Mouse (Mus musculus) intestine, postnatal 0 days (tissue): Measurements from ENCODE around the gene Rfx4. TPM values are rescaled to one million over a fixed set of nuclear protein-coding genes. Genes with fewer than 3 reads are reported as not detected.

Experiments
- ATAC-seq: fragments of 200-750 bp; cut with Nextera tagmentation; 2 replicates; pipeline ENCODE4 v1.8.0; 2017; ENCODE audit warnings: mild to moderate bottlenecking, moderate TSS enrichment, moderate library complexity
- H3K27ac ChIP-seq: fragments of 300-500 bp; sonication (generic); 2 replicates; pipeline ENCODE4 v1.5.1; 2014; ENCODE audit warnings: mild to moderate bottlenecking, low read depth, low read length, moderate library complexity
- H3K27me3 ChIP-seq: fragments of 300-500 bp; sonication (generic); replicated peaks from 2 replicates; pipeline ENCODE4 v1.6.1; 2014; ENCODE audit warnings: low read length, mixed read lengths; ENCODE audit not compliant: control insufficient read depth, insufficient read depth
- H3K36me3 ChIP-seq: fragments of 300-500 bp; sonication (generic); 2 replicates; pipeline ENCODE4 v1.6.1; 2014; ENCODE audit warnings: mild to moderate bottlenecking, moderate library complexity; ENCODE audit not compliant: control insufficient read depth, insufficient read depth
- H3K4me1 ChIP-seq: fragments of 300-500 bp; sonication (generic); replicated peaks from 2 replicates; pipeline ENCODE4 v1.6.1; 2014; ENCODE audit warnings: antibody characterized with exemption, low read length, mixed read lengths; ENCODE audit not compliant: control insufficient read depth, insufficient read depth
- H3K4me2 ChIP-seq: fragments of 300-500 bp; sonication (generic); replicated peaks from 2 replicates; pipeline ENCODE4 v1.6.1; 2014; ENCODE audit warnings: low read depth, mild to moderate bottlenecking, moderate library complexity
- H3K4me3 ChIP-seq: fragments of 300-500 bp; sonication (generic); 2 replicates; pipeline ENCODE4 v1.5.1; 2014; ENCODE audit warnings: low read depth, low read length
- H3K9ac ChIP-seq: fragments of 300-500 bp; sonication (generic); 2 replicates; pipeline ENCODE4 v1.6.1; 2014; ENCODE audit warnings: mild to moderate bottlenecking, low read depth, low read length
- H3K9me3 ChIP-seq: fragments of 300-500 bp; sonication (generic); 2 replicates; pipeline ENCODE4 v1.6.1; 2016; ENCODE audit warnings: mixed run types; ENCODE audit not compliant: control insufficient read depth
- CTCF ChIP-seq: sonication (generic); IDR thresholded peaks from 2 replicates; pipeline ENCODE4 v1.5.1; 2016; ENCODE audit warnings: low read depth, mild to moderate bottlenecking, control low read depth, antibody characterized with exemption, moderate library complexity
- WGBS: fragments of 180-500 bp; shearing (Covaris S2); extraction: QIAGEN DNeasy Blood & Tissue Kit; methylation state at CpG from one replicate; pipeline ENCODE4 v1.1.7; 2014; 5-methylcytosine and 5-hydroxymethylcytosine counted together
- polyA plus RNA-seq: library from polyadenylated mRNA; unstranded; fragments of >200 nt; fragmentation: Nextera tagmentation; extraction: Ambion mirVana; gene quantifications from 2 replicates; pipeline ENCODE4 v1.2.1, GENCODE M21; 2015

Rfx4 gene
- polyA plus RNA-seq, 1 experiment from 2014 or later, result not detected

DNA sequence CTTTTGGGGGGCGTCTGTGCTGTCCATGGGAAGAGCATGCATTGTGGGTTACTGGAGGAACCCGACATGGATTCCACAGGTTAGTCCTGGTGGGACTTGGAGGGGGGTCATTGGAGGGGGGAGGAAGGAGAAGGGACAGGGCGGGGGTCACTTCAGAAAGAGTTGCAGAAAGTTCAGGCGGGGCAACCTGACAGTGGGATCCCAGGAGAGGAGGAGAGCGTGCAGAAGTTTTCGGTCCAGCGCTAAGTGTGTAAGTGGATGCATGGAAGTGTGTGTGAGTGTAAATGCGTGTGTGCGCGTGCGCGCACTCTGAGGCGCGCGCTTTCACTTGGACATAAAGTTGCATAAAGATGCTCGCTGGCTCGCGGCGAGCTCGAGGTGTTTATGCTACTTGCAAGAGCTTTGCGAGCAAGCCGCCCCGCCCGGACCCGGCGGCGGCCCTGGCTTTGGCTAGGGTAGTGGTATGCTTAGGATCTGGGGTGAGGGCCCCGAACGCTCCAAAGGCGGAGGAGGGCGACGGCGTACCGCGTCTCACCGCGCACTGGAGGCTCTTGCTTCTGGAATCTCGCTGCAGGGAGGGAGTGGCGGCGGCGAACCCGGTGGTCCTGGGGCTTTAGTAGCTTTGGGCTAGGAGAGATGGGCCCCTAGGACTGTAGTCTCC, 703 bp downstream of the Rfx4 start:
- no peak for TF ChIP-seq CTCF
- no peak for ATAC-seq
- Histone ChIP-seq H3K9me3 (no peaks in the 10 kb centered on the region), H3K36me3 (no peaks in the 10 kb centered on the region), H3K4me1 (peaks cover 4% of the 10 kb centered on the region; the same call in 1 of the 2 replicates), H3K4me3 (peak overlapping the region; percentile 35), H3K9ac (no peak overlapping the region), H3K4me2 (peak overlapping the region; percentile 59), H3K27ac (no peak overlapping the region), H3K27me3 (peaks cover 91% of the 10 kb centered on the region)
- WGBS, result under 1% methylated on average over 42 of the region's 42 CpGs

DNA sequence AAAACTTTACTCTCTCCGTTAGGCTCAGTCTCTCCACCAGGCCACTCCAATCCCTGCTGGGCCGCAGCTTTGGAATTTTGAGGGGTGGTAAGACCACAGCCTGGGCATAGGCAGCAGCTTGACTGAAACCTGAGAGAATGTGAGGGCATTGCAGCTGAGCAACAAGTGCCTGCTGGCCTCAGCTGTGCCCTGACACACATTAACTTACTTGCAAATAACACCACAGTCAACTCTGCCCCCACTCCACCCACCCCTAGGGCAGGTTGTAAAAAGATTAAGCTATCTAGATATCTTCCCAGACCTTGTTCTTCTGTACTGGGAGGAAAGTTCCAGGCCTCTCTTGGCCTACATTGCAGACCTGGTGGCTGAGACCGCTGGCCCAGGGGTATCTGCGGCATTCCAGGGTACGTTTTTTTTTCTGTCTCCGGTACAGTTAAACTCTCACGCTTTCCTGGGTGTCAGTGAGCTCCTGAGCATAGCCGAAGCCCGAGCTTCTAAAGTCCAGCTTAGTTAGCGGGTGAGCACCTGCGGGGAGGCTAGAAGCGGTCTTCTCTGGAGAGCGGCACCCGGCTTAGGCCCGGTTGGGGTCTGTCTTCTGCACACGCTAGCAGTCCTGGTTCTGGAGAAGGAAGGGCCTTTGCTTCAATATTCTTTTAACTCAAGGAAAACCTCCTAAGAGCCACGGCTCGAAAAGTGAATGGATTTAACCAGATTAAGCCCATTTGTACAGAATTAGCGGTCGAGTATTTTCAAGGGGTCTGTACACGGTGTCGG, 1.8 kb downstream of the Rfx4 start:
- peak overlapping the region; percentile 35; the same call in 1 of the 2 replicates for H3K4me3 ChIP-seq
- ATAC-seq, result peak; percentile 25; the same call in 1 of the 2 replicates
- H3K4me1 ChIP-seq, result peaks cover 4% of the 10 kb centered on the region; the same call in 1 of the 2 replicates
- H3K27ac ChIP-seq, result no peak overlapping the region
- no peaks in the 10 kb centered on the region for H3K36me3 ChIP-seq
- H3K9ac ChIP-seq, result no peak overlapping the region
- H3K9me3 ChIP-seq, result no peaks in the 10 kb centered on the region
- H3K4me2 ChIP-seq, result peak overlapping the region; percentile 59; the same call in 1 of the 2 replicates
- no peak for TF ChIP-seq CTCF
- peaks cover 95% of the 10 kb centered on the region for H3K27me3 ChIP-seq
- WGBS, result 7% methylated on average over 22 of the region's 22 CpGs

DNA sequence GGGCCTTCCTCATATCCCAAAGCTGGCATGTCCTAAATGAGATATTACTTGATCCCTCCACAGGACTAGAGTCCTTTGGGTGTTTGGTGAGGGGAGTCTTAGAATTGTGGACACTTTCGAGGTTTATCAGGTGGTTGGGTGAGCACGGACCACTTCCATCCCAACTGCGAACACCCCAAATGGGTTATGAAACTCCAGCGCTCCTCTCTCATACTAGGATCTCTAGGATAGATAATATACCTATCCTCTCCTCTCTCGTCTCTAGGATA, 2.3 kb downstream of the Rfx4 start:
- no peak for TF ChIP-seq CTCF
- Histone ChIP-seq H3K4me3 (no peak overlapping the region), H3K4me1 (peaks cover 4% of the 10 kb centered on the region; the same call in 1 of the 2 replicates), H3K27ac (no peak overlapping the region), H3K4me2 (no peak overlapping the region), H3K9me3 (no peaks in the 10 kb centered on the region), H3K36me3 (no peaks in the 10 kb centered on the region), H3K27me3 (peaks cover 95% of the 10 kb centered on the region), H3K9ac (no peak overlapping the region)
- no peak for ATAC-seq
- WGBS, result 10% methylated on average over 5 of the region's 5 CpGs

DNA sequence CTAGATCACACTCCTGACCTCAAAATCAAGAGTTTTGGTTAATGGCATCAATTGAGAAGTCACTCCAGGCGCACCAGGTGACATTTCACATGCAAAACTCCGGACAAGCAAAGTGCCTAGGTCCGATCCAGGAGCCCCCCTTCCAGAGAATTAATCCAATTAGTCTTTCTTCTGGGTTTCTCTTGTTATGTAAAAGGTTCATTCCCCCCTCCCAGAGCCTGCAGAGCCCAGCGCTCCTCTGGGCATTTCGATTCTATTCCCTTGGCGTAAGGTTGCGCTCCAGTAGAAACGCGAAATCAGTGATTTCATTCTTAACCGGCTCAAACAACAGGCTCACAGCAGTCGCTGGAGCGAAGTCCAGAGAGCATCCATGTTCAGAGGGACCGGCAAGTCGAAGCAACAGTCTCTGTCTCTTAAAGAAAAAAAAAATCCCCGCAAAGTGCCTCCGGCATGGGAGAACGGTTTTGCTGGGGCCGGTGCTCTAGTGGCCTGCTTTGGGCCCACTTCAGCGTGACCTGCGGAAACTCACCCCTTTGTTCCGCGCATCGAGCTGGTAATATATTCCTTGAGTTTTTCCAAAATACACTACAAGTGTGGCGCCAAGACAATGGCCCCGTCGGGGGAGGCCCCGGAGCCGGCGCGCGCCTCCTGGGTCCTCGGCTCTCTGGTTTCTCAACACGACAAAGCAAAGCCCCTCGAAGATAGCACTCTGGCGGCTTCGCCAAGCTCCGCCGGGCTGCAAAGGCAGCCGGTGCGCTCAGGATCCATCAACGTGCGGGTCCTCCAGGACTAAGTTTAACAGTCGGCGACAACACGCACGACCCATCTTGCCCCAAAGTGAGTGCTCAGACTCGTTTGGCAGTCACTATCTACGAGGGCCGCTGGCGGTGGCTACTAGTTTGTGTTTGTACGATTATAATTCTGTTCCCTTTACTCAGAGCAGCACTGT, 2.9 kb downstream of the Rfx4 start:
- Histone ChIP-seq H3K27ac (no peak overlapping the region), H3K4me1 (peaks cover 4% of the 10 kb centered on the region; the same call in 1 of the 2 replicates), H3K27me3 (peaks cover 96% of the 10 kb centered on the region), H3K4me3 (peak overlapping the region; percentile 6), H3K9ac (no peak overlapping the region), H3K4me2 (peak overlapping the region; percentile 46), H3K9me3 (no peaks in the 10 kb centered on the region), H3K36me3 (no peaks in the 10 kb centered on the region)
- 5% methylated on average over 51 of the region's 51 CpGs for WGBS
- no peak for ATAC-seq
- TF ChIP-seq CTCF, result no peak

DNA sequence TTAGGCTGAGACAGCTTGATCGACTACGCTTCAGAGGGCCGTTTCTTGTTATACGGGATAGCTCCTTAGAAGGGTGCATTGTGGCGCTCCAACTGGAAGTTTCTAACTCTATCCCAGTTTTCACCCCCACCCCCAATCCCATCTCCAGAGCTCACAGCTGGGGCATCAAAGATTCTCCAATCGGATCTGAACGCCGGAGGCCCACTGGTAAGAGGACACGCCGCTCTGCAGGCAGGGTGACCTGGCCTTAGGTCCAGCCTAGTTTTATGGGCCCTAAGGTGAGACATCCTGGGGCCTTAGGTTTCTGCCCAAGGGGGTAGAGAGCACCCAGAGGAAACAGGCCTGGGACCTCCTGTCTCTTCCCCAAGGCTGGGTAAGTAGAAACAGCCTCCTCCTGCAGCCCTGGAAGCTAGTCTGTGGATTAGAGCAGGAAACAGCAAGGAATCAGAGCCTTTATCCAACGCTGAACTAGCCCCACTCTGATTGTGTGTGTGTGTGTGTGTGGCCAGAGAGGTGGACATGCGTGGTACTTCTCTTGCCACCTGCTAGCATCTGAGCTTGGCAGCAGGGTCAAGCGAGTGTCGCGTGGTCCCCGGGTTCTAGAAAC, 3.8 kb downstream of the Rfx4 start:
- TF ChIP-seq CTCF, result no peak
- Histone ChIP-seq H3K4me1 (peaks cover 4% of the 10 kb centered on the region; the same call in 1 of the 2 replicates), H3K36me3 (no peaks in the 10 kb centered on the region), H3K9ac (no peak overlapping the region), H3K4me3 (peak overlapping the region; percentile 6), H3K9me3 (no peaks in the 10 kb centered on the region), H3K4me2 (peak overlapping the region; percentile 46; the same call in 1 of the 2 replicates), H3K27ac (no peak overlapping the region), H3K27me3 (peaks cover 91% of the 10 kb centered on the region)
- ATAC-seq, result no peak
- 16% methylated on average over 16 of the region's 16 CpGs for WGBS
